Mouse (Mus musculus): ENCODE measurements around the gene Kdm4a.

The Kdm4a gene

GRCm38 (mm10) chr4:118214891-118215290, 35.0 kb upstream of the Kdm4a start:
- no peak for TF ChIP-seq POU5F1 (IDR thresholded peaks at IDR 0.05; ENCODE audit: borderline replicate concordance, low read length)
- TF ChIP-seq CTCF (conservative IDR thresholded peaks at IDR 0.05; ENCODE audit: low read length), result no peak
- no peak for TF ChIP-seq NANOG (IDR thresholded peaks at IDR 0.05; ENCODE audit: borderline replicate concordance, low read length)
- H3K9me3 ChIP-seq (ENCODE audit: low read length), result no peaks in the 10 kb centered on the region
- H3K27me3 ChIP-seq (ENCODE audit: insufficient read depth, low read length), result no peaks in the 10 kb centered on the region
- H3K36me3 ChIP-seq (ENCODE audit: insufficient read depth, low read length), result peaks cover 100% of the 10 kb centered on the region
- H3K4me3 ChIP-seq (replicated peaks; ENCODE audit: low read length), result no peak overlapping the region
- H3K4me1 ChIP-seq (replicated peaks; ENCODE audit: low read depth, low read length), result peaks cover 86% of the 10 kb centered on the region

GRCm38 (mm10) chr4:118206918-118207640, 27.2 kb upstream of the Kdm4a start:
- H3K36me3 ChIP-seq (ENCODE audit: insufficient read depth, low read length), result peaks cover 46% of the 10 kb centered on the region
- no peak overlapping the region for H3K4me3 ChIP-seq (replicated peaks; ENCODE audit: low read length)
- peaks cover 64% of the 10 kb centered on the region for H3K4me1 ChIP-seq (replicated peaks; ENCODE audit: low read depth, low read length)
- no peaks in the 10 kb centered on the region for H3K9me3 ChIP-seq (ENCODE audit: low read length)
- H3K27me3 ChIP-seq (ENCODE audit: insufficient read depth, low read length), result no peaks in the 10 kb centered on the region
- 0 out of 2 replicates have a peak, but pooled peaks have one; percentile 16 for TF ChIP-seq CTCF (conservative IDR thresholded peaks at IDR 0.05; ENCODE audit: low read length)
- TF ChIP-seq POU5F1 (IDR thresholded peaks at IDR 0.05; ENCODE audit: borderline replicate concordance, low read length), result no peak

GRCm38 (mm10) chr4:118205906-118206305, 26.1 kb upstream of the Kdm4a start:
- H3K4me3 ChIP-seq (replicated peaks; ENCODE audit: low read length), result no peak overlapping the region
- no peak for TF ChIP-seq CTCF (conservative IDR thresholded peaks at IDR 0.05; ENCODE audit: low read length)
- no peak for TF ChIP-seq NANOG (IDR thresholded peaks at IDR 0.05; ENCODE audit: borderline replicate concordance, low read length)
- no peak for TF ChIP-seq POU5F1 (IDR thresholded peaks at IDR 0.05; ENCODE audit: borderline replicate concordance, low read length)

GRCm38 (mm10) chr4:118199093-118199492, 19.2 kb upstream of the Kdm4a start:
- Histone ChIP-seq H3K36me3 (ENCODE audit: insufficient read depth, low read length) (no peaks in the 10 kb centered on the region), H3K27me3 (ENCODE audit: insufficient read depth, low read length) (no peaks in the 10 kb centered on the region), H3K4me3 (replicated peaks; ENCODE audit: low read length) (no peak overlapping the region), H3K4me1 (replicated peaks; ENCODE audit: low read depth, low read length) (peaks cover 22% of the 10 kb centered on the region), H3K9me3 (ENCODE audit: low read length) (no peaks in the 10 kb centered on the region)
- TF ChIP-seq CTCF (conservative IDR thresholded peaks at IDR 0.05; ENCODE audit: low read length) (no peak), NANOG (IDR thresholded peaks at IDR 0.05; ENCODE audit: borderline replicate concordance, low read length) (no peak), POU5F1 (IDR thresholded peaks at IDR 0.05; ENCODE audit: borderline replicate concordance, low read length) (no peak)

More at GRCm38 (mm10) chr4:118205906-118206305, 26.1 kb upstream of the Kdm4a start:
- H3K36me3 ChIP-seq (ENCODE audit: insufficient read depth, low read length), result peaks cover 34% of the 10 kb centered on the region
- H3K9me3 ChIP-seq (ENCODE audit: low read length), result no peaks in the 10 kb centered on the region
- H3K27me3 ChIP-seq (ENCODE audit: insufficient read depth, low read length), result no peaks in the 10 kb centered on the region
- H3K4me1 ChIP-seq (replicated peaks; ENCODE audit: low read depth, low read length), result peaks cover 52% of the 10 kb centered on the region

GRCm38 (mm10) chr4:118198606-118199005, 18.8 kb upstream of the Kdm4a start:
- TF ChIP-seq CTCF (conservative IDR thresholded peaks at IDR 0.05; ENCODE audit: low read length) (no peak), POU5F1 (IDR thresholded peaks at IDR 0.05; ENCODE audit: borderline replicate concordance, low read length) (no peak), NANOG (IDR thresholded peaks at IDR 0.05; ENCODE audit: borderline replicate concordance, low read length) (no peak)
- H3K4me3 ChIP-seq (replicated peaks; ENCODE audit: low read length), result no peak overlapping the region

GRCm38 (mm10) chr4:118196185-118196584, 16.3 kb upstream of the Kdm4a start:
- TF ChIP-seq CTCF (conservative IDR thresholded peaks at IDR 0.05; ENCODE audit: low read length), result no peak
- TF ChIP-seq POU5F1 (IDR thresholded peaks at IDR 0.05; ENCODE audit: borderline replicate concordance, low read length), result no peak
- no peak for TF ChIP-seq NANOG (IDR thresholded peaks at IDR 0.05; ENCODE audit: borderline replicate concordance, low read length)
- Histone ChIP-seq H3K4me1 (replicated peaks; ENCODE audit: low read depth, low read length) (peaks cover 28% of the 10 kb centered on the region), H3K4me3 (replicated peaks; ENCODE audit: low read length) (no peak overlapping the region), H3K27me3 (ENCODE audit: insufficient read depth, low read length) (peaks cover 9% of the 10 kb centered on the region; the same call in 1 of the 2 replicates), H3K36me3 (ENCODE audit: insufficient read depth, low read length) (no peaks in the 10 kb centered on the region), H3K9me3 (ENCODE audit: low read length) (no peaks in the 10 kb centered on the region)

More at GRCm38 (mm10) chr4:118198606-118199005, 18.8 kb upstream of the Kdm4a start:
- no peaks in the 10 kb centered on the region for H3K36me3 ChIP-seq (ENCODE audit: insufficient read depth, low read length)
- peaks cover 4% of the 10 kb centered on the region; the same call in 1 of the 2 replicates for H3K27me3 ChIP-seq (ENCODE audit: insufficient read depth, low read length)
- no peaks in the 10 kb centered on the region for H3K9me3 ChIP-seq (ENCODE audit: low read length)
- H3K4me1 ChIP-seq (replicated peaks; ENCODE audit: low read depth, low read length), result peaks cover 22% of the 10 kb centered on the region

GRCm38 (mm10) chr4:118180301-118181080, 648 bp upstream of the Kdm4a start:
- no peak for TF ChIP-seq POU5F1 (IDR thresholded peaks at IDR 0.05; ENCODE audit: borderline replicate concordance, low read length)
- TF ChIP-seq NANOG (IDR thresholded peaks at IDR 0.05; ENCODE audit: borderline replicate concordance, low read length), result no peak
- no peak for TF ChIP-seq CTCF (conservative IDR thresholded peaks at IDR 0.05; ENCODE audit: low read length)
- Histone ChIP-seq H3K4me1 (replicated peaks; ENCODE audit: low read depth, low read length) (peaks cover 37% of the 10 kb centered on the region), H3K4me3 (replicated peaks; ENCODE audit: low read length) (peak overlapping the region; percentile 86), H3K36me3 (ENCODE audit: insufficient read depth, low read length) (peaks cover 20% of the 10 kb centered on the region), H3K27me3 (ENCODE audit: insufficient read depth, low read length) (no peaks in the 10 kb centered on the region), H3K9me3 (ENCODE audit: low read length) (no peaks in the 10 kb centered on the region)

GRCm38 (mm10) chr4:118178952-118179466, 834 bp downstream of the Kdm4a start:
- TF ChIP-seq NANOG (IDR thresholded peaks at IDR 0.05; ENCODE audit: borderline replicate concordance, low read length), result no peak
- TF ChIP-seq POU5F1 (IDR thresholded peaks at IDR 0.05; ENCODE audit: borderline replicate concordance, low read length), result no peak
- no peak for TF ChIP-seq CTCF (conservative IDR thresholded peaks at IDR 0.05; ENCODE audit: low read length)
- peak overlapping the region; percentile 86 for H3K4me3 ChIP-seq (replicated peaks; ENCODE audit: low read length)
- H3K9me3 ChIP-seq (ENCODE audit: low read length), result no peaks in the 10 kb centered on the region

More at GRCm38 (mm10) chr4:118178952-118179466, 834 bp downstream of the Kdm4a start:
- Histone ChIP-seq H3K36me3 (ENCODE audit: insufficient read depth, low read length) (peaks cover 35% of the 10 kb centered on the region), H3K4me1 (replicated peaks; ENCODE audit: low read depth, low read length) (peaks cover 43% of the 10 kb centered on the region), H3K27me3 (ENCODE audit: insufficient read depth, low read length) (no peaks in the 10 kb centered on the region)

All from E14TG2a.4 (cell line).